Mouse (Mus musculus) liver, embryonic 14.5 days (tissue): Measurements from ENCODE around the gene Gm49393. TPM values are rescaled to one million over a fixed set of nuclear protein-coding genes. Genes with fewer than 3 reads are reported as not detected.
"Not testable (repeated sequence)": the region's sequence is repeated elsewhere in the genome, so short reads cannot be mapped to it uniquely, and the experiment has no call there.

Experiments
- ATAC-seq: fragments of 200-750 bp; cut with Nextera tagmentation; 2 replicates; pipeline ENCODE4 v1.8.0; 2017; ENCODE audit warnings: moderate number of reproducible peaks, mild to moderate bottlenecking, moderate library complexity; ENCODE audit not compliant: insufficient read depth
- DNase-seq, 3 experiments: peaks; one replicate each; pipeline ENCODE4 v3.0.0-alpha.2; 2012 to 2013; ENCODE audit warnings: low read depth in 3 of 3, low spot score in 3 of 3
- H3K27ac ChIP-seq: fragments of 300-500 bp; sonication (generic); 2 replicates; pipeline ENCODE4 v1.5.1; 2014; ENCODE audit warnings: moderate library complexity, mild to moderate bottlenecking, control low read depth, inconsistent platforms
- H3K27me3 ChIP-seq: fragments of 300-500 bp; sonication (generic); 2 replicates; pipeline ENCODE4 v1.6.1; 2014; ENCODE audit warnings: mild to moderate bottlenecking, low read length, moderate library complexity; ENCODE audit not compliant: control insufficient read depth, insufficient read depth
- H3K36me3 ChIP-seq: fragments of 300-500 bp; sonication (generic); replicated peaks from 2 replicates; pipeline ENCODE4 v1.6.1; 2014; ENCODE audit warnings: low read depth; ENCODE audit not compliant: control insufficient read depth, insufficient read depth
- H3K4me1 ChIP-seq, 2 experiments: fragments of 200-500 bp in 1 of 2; fragments of 300-500 bp in 1 of 2; sonication (generic) in 1 of 2; replicated peaks; 2 replicates each; pipeline ENCODE4 v1.6.1; 2012 to 2014; ENCODE audit warnings: antibody characterized with exemption in 1 of 2, inconsistent platforms in 1 of 2, low read length in 1 of 2; ENCODE audit not compliant: control insufficient read depth in 2 of 2, insufficient read depth in 2 of 2
- H3K4me2 ChIP-seq: fragments of 300-500 bp; sonication (generic); 2 replicates; pipeline ENCODE4 v1.6.1; 2014; ENCODE audit warnings: low read depth, mild to moderate bottlenecking, control low read depth, moderate library complexity
- H3K4me3 ChIP-seq, 2 experiments: fragments of 200-500 bp in 1 of 2; fragments of 300-500 bp in 1 of 2; sonication (generic) in 1 of 2; 2 replicates each; pipeline ENCODE4 v1.5.1; 2012 to 2014; ENCODE audit warnings: low read depth in 2 of 2, low read length in 2 of 2, mild to moderate bottlenecking in 2 of 2, control low read depth in 1 of 2, inconsistent platforms in 1 of 2, moderate library complexity in 1 of 2; ENCODE audit not compliant: insufficient read depth in 1 of 2
- H3K9ac ChIP-seq: fragments of 300-500 bp; sonication (generic); replicated peaks from 2 replicates; pipeline ENCODE4 v1.6.1; 2014; ENCODE audit warnings: mild to moderate bottlenecking, control low read depth, moderate library complexity
- H3K9me3 ChIP-seq: fragments of 300-500 bp; sonication (generic); 2 replicates; pipeline ENCODE4 v1.6.1; 2016; ENCODE audit warnings: low read length, mixed read lengths; ENCODE audit not compliant: control insufficient read depth
- CTCF ChIP-seq: IDR thresholded peaks from 2 replicates; pipeline ENCODE4 v1.5.1; 2016; ENCODE audit warnings: antibody characterized with exemption, low read depth, control low read depth
- EP300 ChIP-seq: IDR thresholded peaks from 2 replicates; pipeline ENCODE4 v1.6.1; 2016; ENCODE audit warnings: antibody characterized with exemption, low read depth
- WGBS: fragments of 180-500 bp; shearing (Covaris S2); extraction: QIAGEN DNeasy Blood & Tissue Kit; methylation state at CpG from one replicate; pipeline ENCODE4 v1.1.7; 2014; ENCODE audit not compliant: insufficient replicate concordance; 5-methylcytosine and 5-hydroxymethylcytosine counted together
- polyA plus RNA-seq, 2 experiments: library from polyadenylated mRNA; depleted of rRNA in 1 of 2; stranded (reverse) in 1 of 2; unstranded in 1 of 2; fragments of >200 nt; fragmentation: Nextera tagmentation in 1 of 2; extraction: Ambion mirVana in 1 of 2; gene quantifications; 2 replicates each; pipeline versions ENCODE4 v1.2.1 to v1.2.3; 2012 to 2014

Gene Gm49393
- polyA plus RNA-seq, 2 experiments: not detected

DNA sequence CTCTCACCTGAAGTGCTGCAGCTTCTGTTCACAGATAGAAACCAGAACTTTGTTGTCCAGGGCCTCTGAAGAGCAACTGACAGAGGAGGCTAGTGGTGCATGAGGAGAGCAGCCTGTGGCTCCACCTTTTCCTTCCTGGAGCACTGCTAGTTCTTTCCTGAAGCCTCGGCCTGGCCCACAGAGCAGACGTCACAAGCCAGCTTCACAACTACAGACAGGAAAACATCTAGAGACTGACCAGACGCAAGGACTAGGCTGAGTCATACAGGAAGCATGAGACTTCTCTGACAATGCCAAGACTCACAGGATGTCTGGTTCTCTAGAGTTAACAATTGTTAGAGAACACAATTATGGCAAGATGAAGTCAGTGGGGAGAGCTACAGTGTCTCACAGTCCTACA is 38.1 kb downstream of the Gm49393 start, which contains the start of gene Ctla2b:
Gene Ctla2b (minus strand): TSS at position 120 of the 400 bp plus-strand sequence.
- H3K4me3 ChIP-seq: no peak within 1 kb of the TSS

DNA sequence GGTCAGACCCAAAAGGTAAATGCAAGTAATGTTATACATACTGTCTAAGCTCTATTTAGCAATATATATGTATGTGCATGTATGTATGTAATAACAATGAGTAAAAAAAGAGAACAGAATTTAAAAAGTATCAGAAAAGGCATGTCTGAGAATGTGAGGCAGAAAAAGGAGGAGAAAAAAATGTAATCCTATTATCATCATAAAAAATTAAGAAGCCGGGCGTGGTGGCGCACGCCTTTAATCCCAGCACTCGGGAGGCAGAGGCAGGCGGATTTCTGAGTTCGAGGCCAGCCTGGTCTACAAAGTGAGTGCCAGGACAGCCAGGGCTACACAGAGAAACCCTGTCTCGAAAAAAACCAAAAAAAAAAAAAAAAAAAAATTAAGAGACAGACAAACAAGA is 38.6 kb downstream of the Gm49393 start, which contains the start of gene Gm49392:
Gene Gm49392 (minus strand): TSS at position 101 of the 400 bp plus-strand sequence.
- not testable (repeated sequence) for H3K9ac ChIP-seq, DNase-seq, ATAC-seq, H3K36me3 ChIP-seq, H3K9me3 ChIP-seq, H3K4me3 ChIP-seq, H3K27ac ChIP-seq, H3K27me3 ChIP-seq, H3K4me2 ChIP-seq, H3K4me1 ChIP-seq
- 65% methylated on average over 7 of the region's 8 CpGs for WGBS

More for the DNA sequence above, 38.1 kb downstream of the Gm49393 start, which contains the start of gene Ctla2b:
- no peak for TF ChIP-seq EP300
- TF ChIP-seq CTCF: no peak
- ATAC-seq (peak; percentile 80), DNase-seq (peak in 2 of 3 experiments; percentile 6 to 22)
- H3K27ac ChIP-seq: no peak within 1 kb of the TSS
- H3K36me3 ChIP-seq: no peaks in the 10 kb centered on the region
- no peak within 1 kb of the TSS for H3K4me2 ChIP-seq
- no peaks in the 10 kb centered on the region; a peak in 1 of 4 replicates for H3K4me1 ChIP-seq
- no peaks in the 10 kb centered on the region for H3K9me3 ChIP-seq
- H3K27me3 ChIP-seq: no peaks in the 10 kb centered on the region
- 20% methylated on average over 3 of the region's 3 CpGs for WGBS
- no peak within 1 kb of the TSS for H3K9ac ChIP-seq

DNA sequence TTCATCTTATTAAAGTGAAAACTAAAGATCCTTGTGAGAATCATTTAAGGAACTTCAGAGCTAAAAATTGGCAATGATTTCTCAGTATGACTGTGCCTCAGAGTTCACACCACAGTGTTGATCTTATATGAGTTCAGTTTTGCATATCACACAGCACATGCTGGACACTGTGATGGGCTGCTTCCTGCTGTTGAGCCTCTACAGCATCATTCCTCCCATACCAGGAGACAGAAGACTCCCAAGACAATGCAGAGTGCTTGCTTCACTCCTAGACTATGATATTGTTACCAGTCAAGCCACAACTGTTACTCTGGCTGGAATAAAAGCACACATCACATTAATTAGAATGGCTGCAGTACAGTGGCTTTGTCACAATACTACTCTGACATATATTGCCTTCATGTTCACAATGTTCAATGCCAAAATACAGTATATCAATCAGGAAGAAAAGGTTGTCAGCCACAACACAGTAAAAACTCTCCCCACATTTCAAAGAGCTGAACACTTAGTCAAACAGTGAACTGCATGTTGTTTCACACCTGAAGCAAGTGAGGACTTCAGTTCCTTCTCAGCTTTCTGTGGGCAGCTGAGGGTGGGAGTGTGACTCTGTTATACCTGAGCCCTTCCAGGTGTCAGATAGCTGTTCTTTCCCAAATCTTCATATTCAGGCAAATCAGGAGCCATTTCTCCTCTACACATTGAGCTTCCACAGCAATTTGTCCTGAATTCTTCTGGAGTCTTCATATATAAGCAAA is 39.8 kb downstream of the Gm49393 start:
- no peaks in the 10 kb centered on the region for H3K27me3 ChIP-seq
- DNase-seq: no peak

DNA sequence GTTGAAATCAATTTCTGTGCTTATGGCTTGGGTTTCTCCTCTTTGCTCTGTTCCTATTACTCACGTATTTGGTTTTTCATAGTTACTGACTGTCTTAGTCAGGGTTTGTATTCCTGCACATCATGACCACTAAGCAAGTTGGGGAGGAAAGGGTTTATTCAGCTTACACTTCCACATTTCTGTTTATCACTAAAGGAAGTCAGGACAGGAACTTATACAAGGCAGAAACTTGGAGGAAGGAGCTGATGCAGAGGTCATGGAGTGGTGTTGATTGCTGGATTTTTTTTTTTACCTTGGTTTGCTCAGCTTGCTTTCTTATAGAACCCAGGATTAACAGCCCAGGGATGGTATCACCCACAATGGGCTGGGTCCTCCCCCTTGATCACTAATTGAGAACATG is 43.1 kb downstream of the Gm49393 start:
- Histone ChIP-seq H3K9me3 (no peaks in the 10 kb centered on the region), H3K9ac (no peak overlapping the region), H3K4me1 (no peaks in the 10 kb centered on the region), H3K36me3 (no peaks in the 10 kb centered on the region), H3K27ac (no peak overlapping the region), H3K27me3 (no peaks in the 10 kb centered on the region), H3K4me3 (no peak overlapping the region), H3K4me2 (no peak overlapping the region)
- 35% methylated on average over 1 of the region's 1 CpGs for WGBS
- ATAC-seq (no peak), DNase-seq (no peak)
- TF ChIP-seq CTCF (no peak), EP300 (no peak)

More for the DNA sequence above, 39.8 kb downstream of the Gm49393 start:
- no peak overlapping the region for H3K4me2 ChIP-seq
- H3K36me3 ChIP-seq: no peaks in the 10 kb centered on the region
- H3K27ac ChIP-seq: no peak overlapping the region
- H3K4me3 ChIP-seq: no peak overlapping the region
- TF ChIP-seq CTCF: no peak
- TF ChIP-seq EP300: no peak
- no peak overlapping the region for H3K9ac ChIP-seq
- H3K9me3 ChIP-seq: no peaks in the 10 kb centered on the region
- ATAC-seq: no peak
- H3K4me1 ChIP-seq: no peaks in the 10 kb centered on the region; a peak in 1 of 4 replicates

DNA sequence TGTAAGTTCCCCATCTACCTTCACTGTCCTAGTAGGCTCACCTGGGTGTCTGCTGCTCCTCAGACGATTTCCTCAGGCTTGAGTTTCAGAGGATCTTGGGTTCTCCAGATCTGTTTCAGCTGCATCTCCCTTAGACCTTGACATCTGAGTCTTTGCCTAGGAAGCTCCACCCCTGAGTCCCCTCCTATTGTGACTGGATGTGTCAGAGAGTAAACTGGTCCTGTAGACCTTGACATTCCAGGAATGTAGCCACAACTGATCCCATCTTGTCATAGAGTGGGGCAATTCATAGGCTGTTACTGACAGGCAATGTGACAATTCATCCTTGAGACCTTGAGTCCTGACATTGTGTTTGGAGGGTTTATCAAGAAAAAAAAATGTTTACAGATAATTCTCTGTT is 71.1 kb downstream of the Gm49393 start, which contains the start of gene 4930486L24Rik:
Gene 4930486L24Rik (minus strand): TSS at position 195 of the 400 bp plus-strand sequence.
- no peak for DNase-seq
- no peaks in the 10 kb centered on the region for H3K36me3 ChIP-seq
- no peak within 1 kb of the TSS for H3K27ac ChIP-seq
- H3K9me3 ChIP-seq: no peaks in the 10 kb centered on the region
- H3K9ac ChIP-seq: no peak within 1 kb of the TSS
- no peak within 1 kb of the TSS for H3K4me3 ChIP-seq
- no peak for TF ChIP-seq EP300
- TF ChIP-seq CTCF: no peak
- H3K27me3 ChIP-seq: no peaks in the 10 kb centered on the region
- H3K4me2 ChIP-seq: no peak within 1 kb of the TSS
- no peaks in the 10 kb centered on the region for H3K4me1 ChIP-seq
- ATAC-seq: no peak
- 58% methylated on average over 1 of the region's 1 CpGs for WGBS
